In the genomic region with DNA sequence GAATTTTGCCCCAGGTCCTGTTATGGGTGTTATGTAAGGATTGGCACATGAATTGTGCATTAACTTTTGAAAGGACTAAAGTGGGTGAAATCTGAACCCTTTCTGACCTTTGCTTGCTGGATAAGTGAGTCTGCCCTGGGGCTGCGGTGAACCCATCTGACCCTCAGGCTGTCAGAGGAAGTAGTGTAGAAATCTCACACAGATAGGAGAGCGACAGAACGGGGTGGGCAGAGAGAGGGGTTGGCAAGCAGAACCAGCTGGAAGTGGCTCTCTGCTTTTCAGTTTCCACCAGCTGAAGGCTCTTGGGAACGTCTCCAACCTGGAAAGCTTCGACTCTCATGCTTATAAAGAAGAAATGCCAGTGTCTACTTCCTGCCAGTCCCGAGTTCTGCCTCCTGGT, we compare ENCODE assay signal across 10 mouse cellular contexts. TPM values are rescaled to one million over a fixed set of nuclear protein-coding genes. Genes with fewer than 3 reads are reported as not detected.
DNase-seq lines count a peak whose midpoint lies in the region; ATAC-seq and TF ChIP-seq lines count a peak whose summit lies in the region.
"Had no signal": no experiment of that assay in that cellular context is flagged by ENCODE, and none has a peak within 500 bp of the region (broad histone marks: within the 10 kb centered on the region; RNA-seq: fewer than 3 reads in every experiment).

No protein-coding gene starts in this region.

- H3K27me3 ChIP-seq in neural tube, embryonic 11.5 days (ENCODE audit: control insufficient read depth, insufficient read depth, low read length) = no peaks in the 10 kb centered on the region

- WGBS in neural tube, embryonic 11.5 days = 61% methylated on average over 6 of the region's 6 CpGs

- ATAC-seq in neural tube, embryonic 11.5 days (ENCODE audit: insufficient read depth, low FRiP score, low TSS enrichment) = no peak

- H3K36me3 ChIP-seq in neural tube, embryonic 11.5 days (ENCODE audit: control insufficient read depth, insufficient read depth, low read length) = no peaks in the 10 kb centered on the region

- peak overlapping the region; percentile 2; the same call in 1 of the 2 replicates for H3K4me3 ChIP-seq in gastrocnemius, adult 2 months
- no peak overlapping the region for H3K4me3 ChIP-seq in neural tube, embryonic 11.5 days (ENCODE audit: low read depth, low read length)
- H3K4me3 ChIP-seq: erythroblast, embryonic 14.5 days had no signal

- H3K4me2 ChIP-seq in neural tube, embryonic 11.5 days (ENCODE audit: low read depth) = no peak overlapping the region

- H3K27ac ChIP-seq in gastrocnemius, adult 2 months = no peak overlapping the region
- H3K27ac ChIP-seq in neural tube, embryonic 11.5 days (ENCODE audit: low read depth, low read length) = no peak overlapping the region

- no peak for TF ChIP-seq CTCF in gastrocnemius, adult 2 months (IDR thresholded peaks at IDR 0.05)

- H3K9me3 ChIP-seq in neural tube, embryonic 11.5 days (ENCODE audit: control insufficient read depth, low read length) = no peaks in the 10 kb centered on the region

- no peaks in the 10 kb centered on the region for H3K4me1 ChIP-seq in neural tube, embryonic 11.5 days (ENCODE audit: control insufficient read depth, insufficient read depth, low read length)

- intact Hi-C loops in gastrocnemius, adult 2 months (cut with DNase I) = loop anchor here (5.0 to 10.0 kb wide), 3 partner anchors 78 to 785 kb away; no protein-coding TSS in a partner anchor
- intact Hi-C loops in heart, postnatal 25 days (cut with DNase I) = loop anchor here (2.0 to 5.0 kb wide), 4 partner anchors 75 to 282 kb away; no protein-coding TSS in a partner anchor

- H3K9ac ChIP-seq in neural tube, embryonic 11.5 days (ENCODE audit: low read length) = no peak overlapping the region

- peak; percentile 31 for DNase-seq in gastrocnemius, adult 2 months
- no peak for DNase-seq in gastrocnemius, adult 18-20 months (ENCODE audit: low spot score)
- peak; percentile 15 for DNase-seq in neural tube, embryonic 11.5 days (ENCODE audit: low spot score)
- no peak for DNase-seq in neural tube, embryonic 10.5 days (ENCODE audit: extremely low spot score, low spot score)
- DNase-seq in layer of hippocampus, postnatal 36 days = peak; percentile 47 to 55
- DNase-seq in ovary, postnatal 10 days (ENCODE audit: low spot score) = no peak
- DNase-seq in adrenal gland, postnatal 25 days = no peak
- DNase-seq in heart, postnatal 25 days (ENCODE audit: low spot score) = no peak

RNA-seq across cellular contexts. Expression of a gene that starts 4.8 kb away (rescaled TPM):
- total RNA-seq in gastrocnemius, adult 2 months (2021) = not detected
- not detected for total RNA-seq in gastrocnemius, adult 18-20 months (2021)
- polyA plus RNA-seq in neural tube, embryonic 11.5 days (2014; fragmentation: Nextera tagmentation; extraction: Ambion mirVana) = not detected in 2 replicates
- total RNA-seq in layer of hippocampus, postnatal 36 days (2021) = not detected
- not detected in 2 replicates for total RNA-seq in adrenal gland, postnatal 25 days (2021)
- total RNA-seq in heart, postnatal 25 days (2021) = not detected
- total RNA-seq: left cerebral cortex, adult 18-20 months had no signal
- polyA plus RNA-seq: erythroblast, embryonic 14.5 days had no signal

RNA-seq across cellular contexts. Expression of a gene that starts 39.1 kb away (rescaled TPM):
- total RNA-seq in gastrocnemius, adult 2 months (2021) = not detected
- total RNA-seq in gastrocnemius, adult 18-20 months (2021) = not detected
- 0.07 TPM in 1 of 2 replicates, not detected in the other for polyA plus RNA-seq in neural tube, embryonic 11.5 days (2014; fragmentation: Nextera tagmentation; extraction: Ambion mirVana)
- under 1 TPM in 1 of 2 experiments, not detected in 1; 0.10 TPM for total RNA-seq in layer of hippocampus, postnatal 36 days (2021)
- 1.7 and 2.0 TPM in 2 replicates for total RNA-seq in adrenal gland, postnatal 25 days (2021)
- under 1 TPM in 1 of 2 experiments, not detected in 1; 0.08 TPM for total RNA-seq in heart, postnatal 25 days (2021)

RNA-seq across cellular contexts. Expression of a gene that starts 45.0 kb away (rescaled TPM):
- not detected for total RNA-seq in gastrocnemius, adult 2 months (2021)
- under 1 TPM in 1 of 2 experiments, not detected in 1; 0.33 TPM for total RNA-seq in gastrocnemius, adult 18-20 months (2021)
- polyA plus RNA-seq in neural tube, embryonic 11.5 days (2014; fragmentation: Nextera tagmentation; extraction: Ambion mirVana) = 3.1 and 3.6 TPM in 2 replicates
- total RNA-seq in layer of hippocampus, postnatal 36 days (2021) = 1 to 10 TPM; 5.1 to 6.1 TPM
- 2.3 and 5.6 TPM in 2 replicates for total RNA-seq in adrenal gland, postnatal 25 days (2021)
- under 1 TPM; 0.47 to 0.67 TPM for total RNA-seq in heart, postnatal 25 days (2021)
- polyA plus RNA-seq: erythroblast, embryonic 14.5 days had no signal

RNA-seq across cellular contexts. Expression of a gene that starts 50.9 kb away (rescaled TPM):
- total RNA-seq in gastrocnemius, adult 2 months (2021) = not detected
- total RNA-seq in gastrocnemius, adult 18-20 months (2021) = not detected
- polyA plus RNA-seq in neural tube, embryonic 11.5 days (2014; fragmentation: Nextera tagmentation; extraction: Ambion mirVana) = not detected in 2 replicates
- not detected for total RNA-seq in layer of hippocampus, postnatal 36 days (2021)
- not detected in 2 replicates for total RNA-seq in adrenal gland, postnatal 25 days (2021)
- total RNA-seq in heart, postnatal 25 days (2021) = not detected
- total RNA-seq: left cerebral cortex, adult 18-20 months had no signal
- polyA plus RNA-seq: erythroblast, embryonic 14.5 days had no signal

Comparison
In these comparisons a context has a peak if more than half of its experiments do, and no peak if none do; other contexts are left out.
1. DNase-seq: peak in gastrocnemius, adult 2 months (single experiment), neural tube, embryonic 11.5 days (single experiment) and layer of hippocampus, postnatal 36 days (2 of 2); none in gastrocnemius, adult 18-20 months (single experiment), neural tube, embryonic 10.5 days (single experiment), ovary, postnatal 10 days (single experiment), adrenal gland, postnatal 25 days (single experiment) and heart, postnatal 25 days (single experiment).